1 mouse cellular context compared by ENCODE assay signal in genomic region chr10:12868189-12869028, GRCm38 (mm10).
TF ChIP-seq lines count a peak whose summit lies in the region.

No protein-coding gene starts in this region.

TF ChIP-seq in CH12.LX, 34 proteins besides CTCF, POLR2A, EP300 and RAD21 (continued from another document):
- TF ChIP-seq JUND (conservative IDR thresholded peaks at IDR 0.05; ENCODE audit: low read depth, low read length) = no peak
